Mouse (Mus musculus) midbrain, embryonic 11.5 days (tissue): Measurements from ENCODE around the gene Olfr1089. TPM values are rescaled to one million over a fixed set of nuclear protein-coding genes. Genes with fewer than 3 reads are reported as not detected.

Experiments used
- ATAC-seq: fragments of 200-750 bp; cut with Nextera tagmentation; 2 replicates; pipeline ENCODE4 v1.8.0; 2017; ENCODE audit warnings: moderate TSS enrichment, moderate library complexity; ENCODE audit not compliant: low FRiP score
- DNase-seq: peaks from one replicate; pipeline ENCODE4 v3.0.0; 2015; ENCODE audit warnings: low spot score; ENCODE audit errors: missing footprints
- H3K27ac ChIP-seq: fragments of 300-500 bp; sonication (generic); 2 replicates; pipeline ENCODE4 v1.5.1; 2014; ENCODE audit warnings: low read depth, low read length
- H3K27me3 ChIP-seq: fragments of 300-500 bp; sonication (generic); 2 replicates; pipeline ENCODE4 v1.6.1; 2014; ENCODE audit warnings: mild to moderate bottlenecking, low read length, moderate library complexity, mixed read lengths; ENCODE audit not compliant: control insufficient read depth, insufficient read depth
- H3K36me3 ChIP-seq: fragments of 300-500 bp; sonication (generic); 2 replicates; pipeline ENCODE4 v1.6.1; 2014; ENCODE audit warnings: mild to moderate bottlenecking, low read length, moderate library complexity, mixed read lengths; ENCODE audit not compliant: control insufficient read depth, insufficient read depth
- H3K4me1 ChIP-seq: fragments of 300-500 bp; sonication (generic); 2 replicates; pipeline ENCODE4 v1.6.1; 2014; ENCODE audit warnings: low read length; ENCODE audit not compliant: control insufficient read depth, insufficient read depth
- H3K4me2 ChIP-seq: fragments of 300-500 bp; sonication (generic); 2 replicates; pipeline ENCODE4 v1.6.1; 2014; ENCODE audit warnings: mild to moderate bottlenecking, moderate library complexity
- H3K4me3 ChIP-seq: fragments of 300-500 bp; sonication (generic); 2 replicates; pipeline ENCODE4 v1.5.1; 2014; ENCODE audit warnings: low read depth, low read length
- H3K9ac ChIP-seq: fragments of 300-500 bp; sonication (generic); 2 replicates; pipeline ENCODE4 v1.6.1; 2014; ENCODE audit warnings: low read length
- H3K9me3 ChIP-seq: fragments of 300-500 bp; sonication (generic); 2 replicates; pipeline ENCODE4 v1.6.1; 2016; ENCODE audit warnings: low read length; ENCODE audit not compliant: control insufficient read depth
- WGBS: fragments of 180-500 bp; shearing (Covaris S2); extraction: QIAGEN DNeasy Blood & Tissue Kit; methylation state at CpG from one replicate; pipeline ENCODE4 v1.1.7; 2014; 5-methylcytosine and 5-hydroxymethylcytosine counted together
- polyA plus RNA-seq: library from polyadenylated mRNA; unstranded; fragments of >200 nt; fragmentation: Nextera tagmentation; extraction: Ambion mirVana; gene quantifications from 2 replicates; pipeline ENCODE4 v1.2.1, GENCODE M21; 2014

Gene Olfr1089
- not detected in 2 replicates for polyA plus RNA-seq

DNA sequence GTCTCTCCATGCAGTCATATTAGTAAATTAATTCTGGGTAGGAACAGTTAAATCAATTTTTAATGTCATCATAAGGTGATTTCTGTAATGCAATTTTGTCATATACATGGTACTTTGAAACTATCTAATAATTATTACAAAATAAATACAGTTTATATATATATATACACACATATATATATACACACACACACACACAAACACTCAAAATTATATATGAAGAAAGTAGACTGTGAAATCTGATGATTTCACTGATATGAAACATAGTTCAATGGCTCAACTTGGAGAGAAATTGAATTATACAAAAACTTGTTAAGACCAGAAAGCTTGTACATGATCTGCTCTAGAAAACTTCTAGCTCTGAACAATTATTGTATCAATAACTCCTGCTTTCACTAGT, at the start of gene Olfr1089:
Gene Olfr1089 (minus strand): TSS at position 101 of the 400 bp plus-strand sequence.
- DNase-seq (no peak), ATAC-seq (no peak)
- no peak within 1 kb of the TSS for H3K27ac ChIP-seq
- no peaks in the 10 kb centered on the region for H3K27me3 ChIP-seq
- H3K9me3 ChIP-seq: no peaks in the 10 kb centered on the region
- no peaks in the 10 kb centered on the region for H3K4me1 ChIP-seq
- H3K9ac ChIP-seq: no peak within 1 kb of the TSS
- H3K4me3 ChIP-seq: no peak within 1 kb of the TSS
- H3K4me2 ChIP-seq: no peak within 1 kb of the TSS
- no peaks in the 10 kb centered on the region for H3K36me3 ChIP-seq

DNA sequence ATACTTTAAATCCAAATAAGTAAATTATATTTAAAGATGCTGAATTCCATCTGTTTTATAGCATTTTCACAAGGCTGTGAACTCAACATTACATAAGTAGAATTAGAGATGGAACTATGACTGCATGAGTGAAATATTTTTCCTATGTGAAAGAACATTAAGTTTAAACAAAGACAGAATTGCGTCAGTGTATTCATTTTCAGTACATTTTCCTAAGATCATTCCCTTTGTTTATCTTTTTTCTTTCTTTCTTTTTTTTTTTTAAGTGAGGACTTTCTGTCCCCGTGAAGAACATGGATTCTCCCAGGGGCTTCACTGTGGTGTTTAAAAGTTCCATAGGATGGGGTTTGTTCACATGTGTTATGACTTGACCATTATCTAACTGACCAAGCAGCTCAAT, 48.7 kb upstream of the Olfr1089 start, which contains the start of gene Olfr1093:
Gene Olfr1093 (plus strand): TSS at position 301 of the 400 bp plus-strand sequence.
- H3K36me3 ChIP-seq: no peaks in the 10 kb centered on the region
- H3K4me1 ChIP-seq: no peaks in the 10 kb centered on the region
- WGBS: 87% methylated on average over 2 of the region's 2 CpGs
- H3K9me3 ChIP-seq: no peaks in the 10 kb centered on the region
- H3K9ac ChIP-seq: no peak within 1 kb of the TSS
- DNase-seq (no peak), ATAC-seq (no peak)
- H3K4me2 ChIP-seq: no peak within 1 kb of the TSS
- no peak within 1 kb of the TSS for H3K27ac ChIP-seq
- H3K27me3 ChIP-seq: no peaks in the 10 kb centered on the region
- no peak within 1 kb of the TSS for H3K4me3 ChIP-seq

- DNase-seq (no peak), ATAC-seq (no peak)
- 91% methylated on average over 6 of the region's 6 CpGs for WGBS
- Histone ChIP-seq H3K4me3 (no peak overlapping the region), H3K9me3 (no peaks in the 10 kb centered on the region), H3K9ac (no peak overlapping the region), H3K4me1 (no peaks in the 10 kb centered on the region), H3K27me3 (no peaks in the 10 kb centered on the region), H3K36me3 (no peaks in the 10 kb centered on the region), H3K4me2 (no peak overlapping the region), H3K27ac (no peak overlapping the region)
Measured at GRCm38 (mm10) chr2:86761050-86761449, 27.5 kb upstream of the Olfr1089 start.

DNA sequence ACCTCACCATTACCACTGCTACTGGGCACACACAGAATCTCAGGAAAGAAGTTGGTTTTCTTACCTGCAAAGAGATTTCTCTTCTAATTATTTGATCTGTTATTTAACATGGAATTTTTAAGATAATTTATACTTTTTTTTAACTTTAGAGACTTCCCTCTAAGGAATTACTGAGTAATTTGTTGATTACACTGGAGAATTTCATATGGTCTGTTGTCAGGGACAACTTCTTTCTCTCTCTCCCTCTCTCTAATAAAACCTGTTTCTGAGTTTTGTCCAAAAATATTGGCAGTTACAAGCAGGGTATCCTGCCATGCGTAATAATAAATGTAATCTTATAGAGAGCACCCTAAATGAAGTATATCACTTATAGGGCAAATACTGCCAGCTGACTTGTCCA, 25.4 kb upstream of the Olfr1089 start, which contains the start of gene Olfr1090:
Gene Olfr1090 (minus strand): TSS at position 101 of the 400 bp plus-strand sequence.
- Histone ChIP-seq H3K27ac (no peak within 1 kb of the TSS), H3K4me3 (no peak within 1 kb of the TSS), H3K9me3 (no peaks in the 10 kb centered on the region), H3K4me1 (no peaks in the 10 kb centered on the region), H3K9ac (no peak within 1 kb of the TSS), H3K27me3 (no peaks in the 10 kb centered on the region), H3K4me2 (no peak within 1 kb of the TSS), H3K36me3 (no peaks in the 10 kb centered on the region)
- DNase-seq: no peak
- WGBS: 89% methylated on average over 1 of the region's 1 CpGs
- ATAC-seq: no peak

GRCm38 (mm10) chr2:86698295-86698694, 35.2 kb downstream of the Olfr1089 start, which contains the start of gene Olfr1087:
Olfr1087 (minus strand) TSS chr2:86698395.
- H3K27ac ChIP-seq: no peak within 1 kb of the TSS
- no peak within 1 kb of the TSS for H3K9ac ChIP-seq
- H3K4me1 ChIP-seq: no peaks in the 10 kb centered on the region
- H3K4me2 ChIP-seq: no peak within 1 kb of the TSS
- no peak for ATAC-seq
- H3K27me3 ChIP-seq: no peaks in the 10 kb centered on the region
- H3K4me3 ChIP-seq: no peak within 1 kb of the TSS
- no peaks in the 10 kb centered on the region for H3K9me3 ChIP-seq
- H3K36me3 ChIP-seq: no peaks in the 10 kb centered on the region
- DNase-seq: no peak

Other genes with a start within 250 kb of the Olfr1089 start
- not detected in 2 replicates for gene Olfr228, start 246.3 kb downstream of the Olfr1089 start, polyA plus RNA-seq
- gene Olfr1076, start 225.2 kb downstream of the Olfr1089 start, polyA plus RNA-seq: not detected in 2 replicates
- gene Olfr1079, start 191.2 kb downstream of the Olfr1089 start, polyA plus RNA-seq: not detected in 2 replicates
- gene Olfr1080, start 175.5 kb downstream of the Olfr1089 start, polyA plus RNA-seq: not detected in 2 replicates
- not detected in 2 replicates for gene Olfr1082, start 134.7 kb downstream of the Olfr1089 start, polyA plus RNA-seq
- gene Olfr1084, start 94.0 kb downstream of the Olfr1089 start, polyA plus RNA-seq: not detected in 2 replicates
- gene Olfr1085, start 71.7 kb downstream of the Olfr1089 start, polyA plus RNA-seq: not detected in 2 replicates
- gene Olfr1086, start 53.6 kb downstream of the Olfr1089 start, polyA plus RNA-seq: not detected in 2 replicates
- not detected in 2 replicates for gene Olfr1087, start 35.3 kb downstream of the Olfr1089 start, polyA plus RNA-seq
- not detected in 2 replicates for gene Olfr1090, start 25.3 kb upstream of the Olfr1089 start, polyA plus RNA-seq
- gene Olfr1093, start 48.8 kb upstream of the Olfr1089 start, polyA plus RNA-seq: not detected in 2 replicates
- not detected in 2 replicates for gene Olfr141, start 76.3 kb upstream of the Olfr1089 start, polyA plus RNA-seq
- gene Olfr1094, start 91.0 kb upstream of the Olfr1089 start, polyA plus RNA-seq: not detected in 2 replicates
- not detected in 2 replicates for gene Olfr1095, start 118.0 kb upstream of the Olfr1089 start, polyA plus RNA-seq
- gene Gm13723, start 141.1 kb upstream of the Olfr1089 start, polyA plus RNA-seq: not detected in 2 replicates
- not detected in 2 replicates for gene Olfr1097, start 158.5 kb upstream of the Olfr1089 start, polyA plus RNA-seq
- gene Olfr1098, start 190.8 kb upstream of the Olfr1089 start, polyA plus RNA-seq: not detected in 2 replicates
- gene Olfr1099, start 227.0 kb upstream of the Olfr1089 start, polyA plus RNA-seq: not detected in 2 replicates
- not detected in 2 replicates for gene Olfr1100, start 246.3 kb upstream of the Olfr1089 start, polyA plus RNA-seq